Mouse (Mus musculus) heart, embryonic 13.5 days (tissue): ENCODE results near the gene Olfr1371. TPM values are rescaled to one million over a fixed set of nuclear protein-coding genes. Genes with fewer than 3 reads are reported as not detected.

Source experiments
- polyA plus RNA-seq: library from polyadenylated mRNA; unstranded; fragments of >200 nt; fragmentation: Nextera tagmentation; extraction: Ambion mirVana; gene quantifications from 2 replicates; pipeline ENCODE4 v1.2.1, GENCODE M21; 2015

The Olfr1371 gene
- polyA plus RNA-seq, 1 experiment from 2014 or later, result not detected

Other genes starting within 250 kb of the Olfr1371 start
- gene Cdkn2aipnl, start 246.3 kb downstream of the Olfr1371 start, polyA plus RNA-seq, result 63.8 and 71.9 TPM in 2 replicates
- 246 and 268 TPM in 2 replicates for gene Ube2b, start 213.2 kb downstream of the Olfr1371 start, polyA plus RNA-seq
- gene Cdkl3, start 209.8 kb downstream of the Olfr1371 start, polyA plus RNA-seq, result 6.5 and 7.8 TPM in 2 replicates
- 64.2 and 68.9 TPM in 2 replicates for gene Ppp2ca, start 115.3 kb downstream of the Olfr1371 start, polyA plus RNA-seq
- not detected in 2 replicates for gene Olfr1373, start 68.5 kb downstream of the Olfr1371 start, polyA plus RNA-seq
- 467 and 522 TPM in 2 replicates for gene Skp1a, start 18.0 kb upstream of the Olfr1371 start, polyA plus RNA-seq
- gene Tcf7, start 69.0 kb upstream of the Olfr1371 start, polyA plus RNA-seq, result 3.5 and 4.3 TPM in 2 replicates
- gene Vdac1, start 146.9 kb upstream of the Olfr1371 start, polyA plus RNA-seq, result 414 and 452 TPM in 2 replicates
- 193 and 201 TPM in 2 replicates for gene 9530068E07Rik, start 182.4 kb upstream of the Olfr1371 start, polyA plus RNA-seq